Mouse (Mus musculus) CD8-positive naive resting alpha-beta T cell, adult 2 months (primary cell): Measurements from ENCODE around the gene Ccl4.
A peak's percentile ranks its signal among the peaks of the same experiment; 100 is the strongest.

ENCODE experiments used
- DNase-seq, 2 experiments: peaks; one replicate each; pipeline ENCODE4 v3.0.0; 2022; ENCODE audit warnings: low read depth in 2 of 2, low spot score in 2 of 2

The Ccl4 gene

GRCm38 (mm10) chr11:83662204-83662603 lies at the start of gene Ccl4:
Gene Ccl4 (plus strand): TSS chr11:83662584.
- DNase-seq: peak; percentile 10 to 56

- DNase-seq: no peak
Observed at GRCm38 (mm10) chr11:83616586-83616985, 45.8 kb upstream of the Ccl4 start.

- no peak for DNase-seq
Observed at GRCm38 (mm10) chr11:83618238-83618637, 44.1 kb upstream of the Ccl4 start.

- DNase-seq: no peak
Observed at GRCm38 (mm10) chr11:83619037-83619436, 43.3 kb upstream of the Ccl4 start.

GRCm38 (mm10) chr11:83623586-83623985 lies 38.8 kb upstream of the Ccl4 start:
- DNase-seq: no peak

GRCm38 (mm10) chr11:83628808-83629207 lies 33.6 kb upstream of the Ccl4 start:
- no peak for DNase-seq

- no peak for DNase-seq
Observed at GRCm38 (mm10) chr11:83630630-83631029, 31.8 kb upstream of the Ccl4 start.

GRCm38 (mm10) chr11:83631065-83631464 lies 31.3 kb upstream of the Ccl4 start:
- DNase-seq: no peak

GRCm38 (mm10) chr11:83632744-83633143 lies 29.6 kb upstream of the Ccl4 start:
- DNase-seq: no peak

- no peak for DNase-seq
Observed at GRCm38 (mm10) chr11:83634425-83634824, 28.0 kb upstream of the Ccl4 start.

- no peak for DNase-seq
Observed at GRCm38 (mm10) chr11:83634898-83635297, 27.5 kb upstream of the Ccl4 start.

GRCm38 (mm10) chr11:83636742-83637235 lies 25.6 kb upstream of the Ccl4 start:
- no peak for DNase-seq

- DNase-seq: no peak
Observed at GRCm38 (mm10) chr11:83638934-83639333, 23.4 kb upstream of the Ccl4 start.

GRCm38 (mm10) chr11:83639533-83639932 lies 22.9 kb upstream of the Ccl4 start:
- DNase-seq: peak; percentile 23 to 60

GRCm38 (mm10) chr11:83640141-83640540 lies 22.2 kb upstream of the Ccl4 start:
- peak; percentile 50 to 65 for DNase-seq

- DNase-seq: no peak
Observed at GRCm38 (mm10) chr11:83641216-83641615, 21.2 kb upstream of the Ccl4 start.

GRCm38 (mm10) chr11:83645521-83645920 lies 16.9 kb upstream of the Ccl4 start, which contains the start of gene Rpl9-ps1:
Gene Rpl9-ps1 (minus strand): TSS chr11:83645621.
- DNase-seq: no peak

- no peak for DNase-seq
Observed at GRCm38 (mm10) chr11:83646356-83647149, 15.8 kb upstream of the Ccl4 start.

- DNase-seq: no peak
Observed at GRCm38 (mm10) chr11:83649305-83649841, 13.0 kb upstream of the Ccl4 start, which contains the start of gene Ccl3. Gene Ccl3 (minus strand): TSS chr11:83649355.

GRCm38 (mm10) chr11:83654606-83655005 lies 7.8 kb upstream of the Ccl4 start:
- no peak for DNase-seq

GRCm38 (mm10) chr11:83657508-83657907 lies 4.9 kb upstream of the Ccl4 start:
- DNase-seq: no peak

GRCm38 (mm10) chr11:83658797-83659196 lies 3.6 kb upstream of the Ccl4 start:
- no peak for DNase-seq
